Mouse (Mus musculus) small intestine, adult 2 months (tissue): ENCODE results near the gene Mettl1. TPM values are rescaled to one million over a fixed set of nuclear protein-coding genes. Genes with fewer than 3 reads are reported as not detected.

ENCODE experiments used
- H3K27ac ChIP-seq: fragments of 200-500 bp; 2 replicates; pipeline ENCODE4 v1.5.1; 2012; ENCODE audit warnings: low read depth, low read length, control low read depth, inconsistent platforms; ENCODE audit not compliant: insufficient read depth
- H3K27me3 ChIP-seq: fragments of 200-500 bp; 2 replicates; pipeline ENCODE4 v1.6.1; 2012; ENCODE audit warnings: mild to moderate bottlenecking, moderate library complexity, low read length, inconsistent platforms; ENCODE audit not compliant: control insufficient read depth, insufficient read depth
- H3K36me3 ChIP-seq: fragments of 200-500 bp; 2 replicates; pipeline ENCODE4 v1.6.1; 2012; ENCODE audit warnings: mild to moderate bottlenecking, low read length, control low read depth, inconsistent platforms; ENCODE audit not compliant: control insufficient read depth, insufficient read depth
- H3K4me1 ChIP-seq: fragments of 200-500 bp; 2 replicates; pipeline ENCODE4 v1.6.1; 2012; ENCODE audit warnings: low read length, inconsistent platforms, mixed read lengths; ENCODE audit not compliant: control insufficient read depth, insufficient read depth, insufficient read length
- H3K4me3 ChIP-seq: fragments of 200-500 bp; 2 replicates; pipeline ENCODE4 v1.5.1; 2012; ENCODE audit warnings: low read depth, mild to moderate bottlenecking, control low read depth, inconsistent platforms, low read length, moderate library complexity
- CTCF ChIP-seq: fragments of 200-500 bp; IDR thresholded peaks from 2 replicates; pipeline ENCODE4 v1.5.1; 2012; ENCODE audit warnings: low read depth, mild to moderate bottlenecking, control low read depth, inconsistent platforms, low read length, moderate library complexity, mixed read lengths; ENCODE audit not compliant: insufficient replicate concordance, insufficient read length; ENCODE audit errors: extremely low read depth
- POLR2A ChIP-seq: fragments of 200-500 bp; IDR thresholded peaks from 2 replicates; pipeline ENCODE4 v1.6.1; 2012; ENCODE audit warnings: low read depth, mild to moderate bottlenecking, control low read depth, inconsistent platforms, low read length, moderate library complexity
- WGBS: fragments of 180-500 bp; shearing (Covaris S2); methylation state at CpG from one replicate; pipeline ENCODE4 v1.1.7; 2018; 5-methylcytosine and 5-hydroxymethylcytosine counted together
- polyA plus RNA-seq: library from polyadenylated mRNA; depleted of rRNA; stranded (reverse); fragments of >200 nt; gene quantifications from 2 replicates; pipeline ENCODE4 v1.2.3, GENCODE M21; 2012

Mettl1 gene
- polyA plus RNA-seq, 1 experiment: 9.6 TPM

GRCm38 (mm10) chr10:127076082-127076481 lies 34.9 kb downstream of the Mettl1 start:
- Histone ChIP-seq H3K27ac (no peak overlapping the region), H3K4me3 (peak overlapping the region; percentile 53), H3K4me1 (peaks cover 9% of the 10 kb centered on the region; the same call in 1 of the 2 replicates), H3K27me3 (peaks cover 36% of the 10 kb centered on the region), H3K36me3 (no peaks in the 10 kb centered on the region)
- WGBS: 39% methylated on average over 4 of the region's 4 CpGs
- no peak for TF ChIP-seq POLR2A
- no peak for TF ChIP-seq CTCF

- no peaks in the 10 kb centered on the region for H3K36me3 ChIP-seq
- H3K4me3 ChIP-seq: no peak overlapping the region
- WGBS: 18% methylated on average over 10 of the region's 10 CpGs
- H3K4me1 ChIP-seq: peaks cover 11% of the 10 kb centered on the region
- TF ChIP-seq POLR2A: no peak
- no peak for TF ChIP-seq CTCF
- H3K27ac ChIP-seq: no peak overlapping the region
- peaks cover 42% of the 10 kb centered on the region for H3K27me3 ChIP-seq
Measured at GRCm38 (mm10) chr10:127077515-127077914, 36.3 kb downstream of the Mettl1 start.

GRCm38 (mm10) chr10:127078001-127078676 lies 36.9 kb downstream of the Mettl1 start:
- no peak overlapping the region for H3K4me3 ChIP-seq
- peaks cover 42% of the 10 kb centered on the region for H3K27me3 ChIP-seq
- TF ChIP-seq CTCF: no peak
- no peak for TF ChIP-seq POLR2A
- H3K36me3 ChIP-seq: no peaks in the 10 kb centered on the region
- peaks cover 15% of the 10 kb centered on the region for H3K4me1 ChIP-seq
- WGBS: 10% methylated on average over 12 of the region's 12 CpGs
- no peak overlapping the region for H3K27ac ChIP-seq

GRCm38 (mm10) chr10:127078677-127079575 lies 37.7 kb downstream of the Mettl1 start:
- Histone ChIP-seq H3K27ac (no peak overlapping the region), H3K4me3 (peak overlapping the region; percentile 51), H3K36me3 (no peaks in the 10 kb centered on the region), H3K4me1 (peaks cover 15% of the 10 kb centered on the region), H3K27me3 (peaks cover 42% of the 10 kb centered on the region)
- TF ChIP-seq POLR2A: no peak
- no peak for TF ChIP-seq CTCF
- WGBS: 12% methylated on average over 49 of the region's 49 CpGs

GRCm38 (mm10) chr10:127079665-127080391 lies 38.6 kb downstream of the Mettl1 start:
- peaks cover 42% of the 10 kb centered on the region for H3K27me3 ChIP-seq
- TF ChIP-seq CTCF (no peak), POLR2A (no peak)
- peak overlapping the region; percentile 51 for H3K4me3 ChIP-seq
- H3K4me1 ChIP-seq: peaks cover 15% of the 10 kb centered on the region
- 18% methylated on average over 70 of the region's 70 CpGs for WGBS
- H3K27ac ChIP-seq: no peak overlapping the region
- no peaks in the 10 kb centered on the region for H3K36me3 ChIP-seq

GRCm38 (mm10) chr10:127080901-127081780 lies 39.9 kb downstream of the Mettl1 start:
- Histone ChIP-seq H3K27ac (no peak overlapping the region), H3K4me3 (peak overlapping the region; percentile 20), H3K27me3 (peaks cover 42% of the 10 kb centered on the region), H3K4me1 (peaks cover 15% of the 10 kb centered on the region), H3K36me3 (no peaks in the 10 kb centered on the region)
- 14% methylated on average over 48 of the region's 48 CpGs for WGBS
- TF ChIP-seq POLR2A (no peak; the same call in 1 of the 2 replicates), CTCF (no peak)
